Mouse (Mus musculus) left cerebral cortex, adult 8-10 months (tissue): ENCODE measurements around the gene 6030498E09Rik. TPM values are rescaled to one million over a fixed set of nuclear protein-coding genes. Genes with fewer than 3 reads are reported as not detected.

Source experiments
- DNase-seq, 2 experiments: peaks; one replicate each; pipeline ENCODE4 v3.0.0; 2022; ENCODE audit warnings: low spot score in 2 of 2
- microRNA-seq, 2 experiments: library from miRNA; unstranded; fragments of <30 nt; microRNA quantifications; one replicate each; pipeline ENCODE4 v1.2.0; 2022
- total RNA-seq, 4 experiments: library from RNA; stranded (reverse); gene quantifications; 2 replicates each; pipeline ENCODE4 v1.2.4; 2022

6030498E09Rik gene
- total RNA-seq, result not detected

GRCm38 (mm10) chrX:38772478-38772877 is at the start of gene 6030498E09Rik:
6030498E09Rik (plus strand) TSS chrX:38772671.
- DNase-seq, result no peak

GRCm38 (mm10) chrX:38730081-38730480 is 42.4 kb upstream of the 6030498E09Rik start:
- no peak for DNase-seq

GRCm38 (mm10) chrX:38730639-38731038 is 41.8 kb upstream of the 6030498E09Rik start:
- DNase-seq, result no peak

GRCm38 (mm10) chrX:38733683-38734082 is 38.8 kb upstream of the 6030498E09Rik start:
- DNase-seq, result no peak

- DNase-seq, result no peak
These were observed 37.3 kb upstream of the 6030498E09Rik start for GRCm38 (mm10) chrX:38734916-38735880.

GRCm38 (mm10) chrX:38771453-38771852 is 1.0 kb upstream of the 6030498E09Rik start:
- no peak for DNase-seq

- DNase-seq, result peak in 1 of 2 experiments; percentile 6
These were observed 585 bp upstream of the 6030498E09Rik start for GRCm38 (mm10) chrX:38771886-38772285.

GRCm38 (mm10) chrX:38794373-38794772 is 21.9 kb downstream of the 6030498E09Rik start:
- peak in 1 of 2 experiments; percentile 11 for DNase-seq

GRCm38 (mm10) chrX:38813934-38814333 is 41.5 kb downstream of the 6030498E09Rik start:
- DNase-seq, result no peak

- no peak for DNase-seq
These were observed 44.4 kb downstream of the 6030498E09Rik start for GRCm38 (mm10) chrX:38816841-38817240.

GRCm38 (mm10) chrX:38958571-38958970 is 186.1 kb downstream of the 6030498E09Rik start:
- no peak for DNase-seq

GRCm38 (mm10) chrX:38996265-38996664 is 223.8 kb downstream of the 6030498E09Rik start:
- DNase-seq, result no peak

Small RNAs within 50 kb of the gene (microRNA-seq; reads per million reads assigned to microRNA genes)
- 0 reads per million in 2 experiments for gene Gm25642

Other genes starting within 250 kb of the 6030498E09Rik start
- gene Cul4b, start 196.5 kb upstream of the 6030498E09Rik start, total RNA-seq, result 10 to 100 TPM; 35.5 to 40.3 (median 36.4) TPM
- 10 to 100 TPM; 75.4 to 80.5 (median 77.1) TPM for gene Mcts1, start 172.1 kb upstream of the 6030498E09Rik start, total RNA-seq
- gene C1galt1c1, start 137.6 kb upstream of the 6030498E09Rik start, total RNA-seq, result 10 to 100 TPM; 20.8 to 24.5 (median 22.9) TPM